Mouse (Mus musculus) liver, postnatal 0 days (tissue): ENCODE data around the gene Tmem161a. TPM values are rescaled to one million over a fixed set of nuclear protein-coding genes. Genes with fewer than 3 reads are reported as not detected.

Experiments
- ATAC-seq: fragments of 200-750 bp; cut with Nextera tagmentation; 2 replicates; pipeline ENCODE4 v1.8.0; 2017; ENCODE audit warnings: mild to moderate bottlenecking, moderate library complexity
- DNase-seq: peaks from one replicate; pipeline ENCODE4 v3.0.0-alpha.2; 2016
- H3K27ac ChIP-seq: fragments of 300-500 bp; sonication (generic); 2 replicates; pipeline ENCODE4 v1.5.1; 2014; ENCODE audit warnings: antibody characterized with exemption, moderate library complexity, mild to moderate bottlenecking, low read depth
- H3K27me3 ChIP-seq: fragments of 300-500 bp; sonication (generic); 2 replicates; pipeline ENCODE4 v1.6.1; 2014; ENCODE audit warnings: low read length, control low read depth, mixed read lengths; ENCODE audit not compliant: insufficient read depth
- H3K36me3 ChIP-seq: fragments of 300-500 bp; sonication (generic); replicated peaks from 2 replicates; pipeline ENCODE4 v1.6.1; 2014; ENCODE audit warnings: mild to moderate bottlenecking, control low read depth, low read length, moderate library complexity, mixed read lengths; ENCODE audit not compliant: insufficient read depth
- H3K4me1 ChIP-seq: fragments of 300-500 bp; sonication (generic); 2 replicates; pipeline ENCODE4 v1.6.1; 2014; ENCODE audit warnings: antibody characterized with exemption, mild to moderate bottlenecking, control low read depth; ENCODE audit not compliant: insufficient read depth
- H3K4me2 ChIP-seq: fragments of 300-500 bp; sonication (generic); 2 replicates; pipeline ENCODE4 v1.6.1; 2014; ENCODE audit warnings: low read depth, mild to moderate bottlenecking, low read length, moderate library complexity, mixed read lengths
- H3K4me3 ChIP-seq: fragments of 300-500 bp; sonication (generic); 2 replicates; pipeline ENCODE4 v1.5.1; 2014; ENCODE audit warnings: low read depth, low read length
- H3K9ac ChIP-seq: fragments of 300-500 bp; sonication (generic); replicated peaks from 2 replicates; pipeline ENCODE4 v1.6.1; 2014; ENCODE audit warnings: mild to moderate bottlenecking, moderate library complexity
- H3K9me3 ChIP-seq: fragments of 300-500 bp; sonication (generic); 2 replicates; pipeline ENCODE4 v1.6.1; 2016; ENCODE audit warnings: mild to moderate bottlenecking, control low read depth, low read length, mixed read lengths
- CTCF ChIP-seq: sonication (generic); IDR thresholded peaks from 2 replicates; pipeline ENCODE4 v1.5.1; 2016; ENCODE audit warnings: antibody characterized with exemption, low read depth
- EP300 ChIP-seq: IDR thresholded peaks from 2 replicates; pipeline ENCODE4 v1.6.1; 2016; ENCODE audit warnings: antibody characterized with exemption, low read depth, mild to moderate bottlenecking
- WGBS: fragments of 180-500 bp; shearing (Covaris S2); extraction: QIAGEN DNeasy Blood & Tissue Kit; methylation state at CpG from one replicate; pipeline ENCODE4 v1.1.7; 2014; ENCODE audit not compliant: insufficient replicate concordance; 5-methylcytosine and 5-hydroxymethylcytosine counted together
- polyA plus RNA-seq: library from polyadenylated mRNA; unstranded; fragments of >200 nt; fragmentation: Nextera tagmentation; extraction: Ambion mirVana; gene quantifications from 2 replicates; pipeline ENCODE4 v1.2.1, GENCODE M21; 2015

Gene Tmem161a
- polyA plus RNA-seq, 1 experiment from 2014 or later, result 20.2 TPM

DNA sequence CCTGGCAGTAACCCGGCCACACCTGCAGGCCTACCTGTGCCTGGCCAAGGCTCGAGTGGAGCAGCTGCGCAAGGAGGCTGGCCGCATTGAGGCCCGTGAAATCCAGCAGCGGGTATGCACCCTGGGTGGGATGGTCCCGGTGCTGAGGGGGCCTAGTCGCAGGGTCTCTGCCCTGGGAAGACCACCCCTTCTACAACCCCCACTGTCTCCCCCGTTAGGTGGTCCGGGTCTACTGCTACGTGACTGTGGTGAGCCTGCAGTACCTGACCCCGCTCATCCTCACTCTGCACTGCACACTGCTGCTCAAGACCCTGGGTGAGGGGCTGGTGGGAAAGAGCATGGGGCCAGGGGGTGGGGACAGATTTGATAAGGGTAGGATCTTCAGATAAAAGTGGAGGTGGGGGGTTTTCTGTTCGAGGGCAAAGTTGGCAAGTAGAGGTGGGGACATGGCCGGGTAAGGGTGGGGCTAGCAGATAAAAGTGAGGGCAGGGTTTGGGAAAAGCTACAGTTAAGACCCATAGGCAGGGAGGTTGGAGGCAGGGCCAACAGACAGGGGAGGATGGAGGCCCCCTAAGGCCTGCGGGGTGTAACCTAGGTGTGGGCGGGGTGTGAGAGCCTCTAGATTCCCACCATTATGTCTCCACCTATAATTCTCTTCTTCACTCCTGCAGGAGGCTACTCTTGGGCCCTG, 9.2 kb downstream of the Tmem161a start:
- H3K4me1 ChIP-seq, result peaks cover 6% of the 10 kb centered on the region
- 73% methylated on average over 14 of the region's 16 CpGs for WGBS
- peaks cover 8% of the 10 kb centered on the region for H3K36me3 ChIP-seq
- H3K27me3 ChIP-seq, result no peaks in the 10 kb centered on the region
- no peak overlapping the region for H3K27ac ChIP-seq
- no peaks in the 10 kb centered on the region for H3K9me3 ChIP-seq
- peak; percentile 44 for ATAC-seq
- H3K4me3 ChIP-seq, result no peak overlapping the region
- H3K4me2 ChIP-seq, result no peak overlapping the region
- H3K9ac ChIP-seq, result no peak overlapping the region
- TF ChIP-seq CTCF (no peak), EP300 (no peak)
- no peak for DNase-seq

DNA sequence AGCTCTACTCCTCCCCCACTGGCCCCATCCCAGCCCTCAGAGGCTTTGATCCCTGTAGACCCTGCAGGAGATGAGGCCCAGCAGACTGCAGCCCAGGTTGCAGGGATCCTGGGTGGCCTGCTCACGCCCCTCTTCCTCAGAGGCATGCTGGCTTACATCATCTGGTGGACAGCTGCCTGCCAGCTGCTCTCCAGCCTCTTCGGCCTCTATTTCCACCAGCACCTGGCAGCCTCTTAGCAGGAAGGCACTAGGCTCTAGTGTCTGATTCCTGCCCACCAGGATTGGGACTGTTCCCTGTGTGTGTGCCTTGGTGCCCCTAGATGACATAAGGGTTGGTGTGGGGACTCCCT, 9.7 kb downstream of the Tmem161a start:
- Histone ChIP-seq H3K36me3 (peaks cover 12% of the 10 kb centered on the region), H3K4me1 (peaks cover 6% of the 10 kb centered on the region), H3K27me3 (no peaks in the 10 kb centered on the region), H3K9me3 (no peaks in the 10 kb centered on the region), H3K4me2 (no peak overlapping the region), H3K4me3 (no peak overlapping the region), H3K9ac (no peak overlapping the region), H3K27ac (no peak overlapping the region)
- WGBS, result 74% methylated on average over 2 of the region's 2 CpGs
- DNase-seq (no peak), ATAC-seq (peak; percentile 25)
- no peak for TF ChIP-seq CTCF
- TF ChIP-seq EP300, result no peak

DNA sequence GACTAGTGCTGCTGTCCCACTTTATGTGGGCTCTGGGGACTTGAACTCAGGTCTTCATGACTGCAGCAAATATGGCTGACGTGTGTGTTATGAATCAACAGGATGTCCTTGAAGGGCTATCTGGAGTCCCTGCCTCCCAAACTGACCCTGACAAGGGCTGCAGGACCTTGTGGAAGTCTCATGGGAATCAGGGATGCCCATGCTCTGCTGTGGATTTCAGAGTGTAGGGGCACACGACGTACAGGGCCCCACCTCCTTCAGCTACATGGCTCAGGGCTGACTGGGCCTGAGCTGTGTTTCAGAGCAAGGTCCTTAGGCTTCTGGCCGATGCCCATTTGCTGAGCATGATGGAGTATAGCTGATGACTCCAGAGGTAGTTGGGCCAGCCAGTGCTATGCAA, 11.0 kb downstream of the Tmem161a start:
- H3K4me1 ChIP-seq, result peaks cover 6% of the 10 kb centered on the region
- H3K9me3 ChIP-seq, result no peaks in the 10 kb centered on the region
- no peak overlapping the region for H3K27ac ChIP-seq
- no peak overlapping the region for H3K4me2 ChIP-seq
- no peak for TF ChIP-seq CTCF
- no peak for TF ChIP-seq EP300
- H3K27me3 ChIP-seq, result no peaks in the 10 kb centered on the region
- peaks cover 20% of the 10 kb centered on the region for H3K36me3 ChIP-seq
- ATAC-seq, result no peak
- WGBS, result 85% methylated on average over 4 of the region's 4 CpGs
- no peak overlapping the region for H3K9ac ChIP-seq
- H3K4me3 ChIP-seq, result no peak overlapping the region
- DNase-seq, result no peak

DNA sequence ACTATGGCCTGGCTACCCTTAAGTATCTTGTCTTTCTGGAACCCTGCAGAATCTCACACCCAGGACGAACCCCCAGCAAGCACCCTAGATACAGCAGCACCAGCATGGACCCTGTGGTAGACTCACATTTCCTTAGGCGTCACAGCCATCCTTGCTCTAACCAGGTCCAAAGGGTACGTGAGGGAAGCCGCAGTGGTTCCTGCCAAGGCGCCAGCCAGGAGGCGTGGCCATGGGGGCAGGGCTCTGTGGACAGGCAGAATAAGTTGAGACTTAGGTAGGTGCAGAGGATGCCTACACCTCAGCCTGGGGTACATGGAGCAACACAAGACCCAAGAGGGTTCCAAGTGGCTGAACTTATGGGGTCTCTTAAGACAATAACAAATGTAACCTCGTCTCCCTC, 16.6 kb downstream of the Tmem161a start:
- H3K27ac ChIP-seq, result no peak overlapping the region
- peak; percentile 31 for DNase-seq
- H3K27me3 ChIP-seq, result no peaks in the 10 kb centered on the region
- TF ChIP-seq CTCF, result no peak
- no peak for TF ChIP-seq EP300
- no peak for ATAC-seq
- peaks cover 3% of the 10 kb centered on the region; the same call in 1 of the 2 replicates for H3K4me1 ChIP-seq
- no peak overlapping the region for H3K9ac ChIP-seq
- no peaks in the 10 kb centered on the region for H3K9me3 ChIP-seq
- no peak overlapping the region for H3K4me2 ChIP-seq
- 70% methylated on average over 7 of the region's 7 CpGs for WGBS
- peaks cover 43% of the 10 kb centered on the region for H3K36me3 ChIP-seq
- no peak overlapping the region for H3K4me3 ChIP-seq

DNA sequence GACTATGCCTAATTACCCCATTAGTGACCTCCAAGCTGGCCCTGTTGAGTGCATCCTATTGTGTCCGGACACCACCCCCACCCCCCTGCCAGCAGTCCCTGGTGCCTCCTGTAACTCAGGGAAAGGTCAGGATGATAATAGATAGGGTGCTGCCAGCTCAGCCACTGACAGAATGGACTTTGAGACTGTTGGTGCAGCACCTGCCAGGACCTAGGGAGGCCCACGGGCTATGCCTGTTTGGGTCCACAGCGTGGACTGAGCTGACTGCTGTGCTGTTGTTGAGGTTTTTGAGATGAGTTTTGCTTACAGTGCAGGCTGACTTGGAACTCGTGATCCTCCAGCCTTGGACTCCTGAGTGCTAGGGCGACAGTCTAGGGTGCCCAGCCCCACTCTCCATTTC, 21.1 kb downstream of the Tmem161a start:
- ATAC-seq, result peak; percentile 89
- Histone ChIP-seq H3K27ac (peak overlapping the region; percentile 82), H3K4me1 (peaks cover 14% of the 10 kb centered on the region), H3K4me3 (no peak overlapping the region), H3K9me3 (no peaks in the 10 kb centered on the region), H3K27me3 (no peaks in the 10 kb centered on the region), H3K36me3 (peaks cover 30% of the 10 kb centered on the region), H3K4me2 (no peak overlapping the region), H3K9ac (peak overlapping the region; percentile 11; the same call in 1 of the 2 replicates)
- 65% methylated on average over 5 of the region's 5 CpGs for WGBS
- TF ChIP-seq EP300 (peak; percentile 56), CTCF (no peak)
- peak; percentile 62 for DNase-seq

DNA sequence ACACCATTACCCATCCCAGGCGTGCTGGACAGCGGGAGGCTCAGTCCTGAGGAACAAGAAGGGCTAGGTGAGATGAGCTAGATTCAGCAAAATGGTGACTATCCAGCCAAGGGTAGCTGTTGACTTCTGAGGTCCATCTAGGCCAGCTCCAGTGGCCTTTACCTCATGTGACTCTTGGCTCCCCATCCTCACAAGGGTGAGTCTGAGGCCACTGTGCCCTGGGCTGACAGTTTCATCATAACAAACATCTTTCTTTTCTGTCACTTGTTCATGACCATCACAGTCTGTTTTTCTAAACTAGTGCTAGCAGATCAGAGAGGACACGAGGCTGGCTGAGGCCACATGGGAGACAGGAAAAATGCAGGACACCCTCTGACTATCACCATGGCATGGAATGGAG, 22.0 kb downstream of the Tmem161a start:
- Histone ChIP-seq H3K4me2 (no peak overlapping the region), H3K4me3 (no peak overlapping the region), H3K4me1 (peaks cover 22% of the 10 kb centered on the region), H3K27me3 (no peaks in the 10 kb centered on the region), H3K9me3 (no peaks in the 10 kb centered on the region), H3K9ac (no peak overlapping the region; the same call in 1 of the 2 replicates), H3K27ac (peak overlapping the region; percentile 77), H3K36me3 (peaks cover 24% of the 10 kb centered on the region)
- no peak for DNase-seq
- no peak for ATAC-seq
- no peak for TF ChIP-seq CTCF
- TF ChIP-seq EP300, result no peak
- WGBS, result 90% methylated on average over 3 of the region's 3 CpGs
